Mouse (Mus musculus): ENCODE measurements at regions not wholly inside any gene's neighbourhood (a gene's known extent, or its start where the extent isn't known, plus 50 kb on each side); places are given as distances from the start of the nearest gene placed in this dataset.
A peak's percentile ranks its signal among the peaks of the same experiment; 100 is the strongest.

DNA sequence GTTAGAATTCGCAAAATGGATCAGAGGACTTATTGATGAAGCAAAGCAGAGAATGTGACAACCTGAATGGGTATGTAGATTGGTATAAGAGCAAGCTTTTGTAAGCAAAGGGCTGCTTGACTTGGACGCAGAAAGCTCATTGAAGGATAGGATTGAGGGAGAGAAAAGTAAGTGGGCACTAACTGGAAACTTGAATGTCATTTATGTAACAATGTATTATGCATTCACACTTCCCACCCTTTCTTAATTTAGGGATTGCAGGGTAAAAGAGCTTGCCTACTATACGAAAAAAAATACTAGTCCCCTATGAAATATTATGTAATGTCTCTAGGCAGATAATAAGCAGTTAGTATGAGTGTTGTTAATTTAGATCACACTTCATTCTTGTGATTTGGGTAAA lies 713.4 kb downstream of the Slitrk5 start:
- DNase-seq (ENCODE audit: low spot score in 2 of 2), result peak in 1 of 2 experiments; percentile 3
